Mouse (Mus musculus) fibroblast of lung, adult 2 months (primary cell): ENCODE measurements around the gene Emg1.
A peak's percentile ranks its signal among the peaks of the same experiment; 100 is the strongest.

Experiments
- DNase-seq: peaks from one replicate; pipeline ENCODE4 v3.0.0-alpha.2; 2011; ENCODE audit warnings: low read depth

Emg1 gene

GRCm38 (mm10) chr6:124740888-124741761 lies 29.1 kb upstream of the Emg1 start, which contains the start of gene Grcc10:
Gene Grcc10 (minus strand): TSS chr6:124741374.
- DNase-seq = peak; percentile 82

- DNase-seq = no peak
Observed at GRCm38 (mm10) chr6:124740211-124740887, 28.4 kb upstream of the Emg1 start.

- DNase-seq = no peak
Observed at GRCm38 (mm10) chr6:124739231-124739796, 27.3 kb upstream of the Emg1 start.

- DNase-seq = no peak
Observed at GRCm38 (mm10) chr6:124738511-124739023, 26.6 kb upstream of the Emg1 start, which contains the start of gene Ptpn6. Gene Ptpn6 (minus strand): TSS chr6:124738714.

- DNase-seq = no peak
Observed at GRCm38 (mm10) chr6:124737040-124737439, 25.1 kb upstream of the Emg1 start.

- DNase-seq = no peak
Observed at GRCm38 (mm10) chr6:124734417-124734816, 22.4 kb upstream of the Emg1 start.

GRCm38 (mm10) chr6:124732476-124733370 lies 20.7 kb upstream of the Emg1 start:
- DNase-seq = no peak

- no peak for DNase-seq
Observed at GRCm38 (mm10) chr6:124731038-124731437, 19.1 kb upstream of the Emg1 start.

GRCm38 (mm10) chr6:124729850-124730705 lies 18.1 kb upstream of the Emg1 start:
- DNase-seq = no peak

GRCm38 (mm10) chr6:124728621-124729020 lies 16.6 kb upstream of the Emg1 start:
- no peak for DNase-seq

- DNase-seq = no peak
Observed at GRCm38 (mm10) chr6:124724472-124724871, 12.5 kb upstream of the Emg1 start.

GRCm38 (mm10) chr6:124723541-124723940 lies 11.6 kb upstream of the Emg1 start:
- DNase-seq = no peak

- DNase-seq = no peak
Observed at GRCm38 (mm10) chr6:124722876-124723473, 11.0 kb upstream of the Emg1 start.

GRCm38 (mm10) chr6:124720904-124721303 lies 8.9 kb upstream of the Emg1 start:
- no peak for DNase-seq

GRCm38 (mm10) chr6:124719354-124719978 lies 7.5 kb upstream of the Emg1 start:
- no peak for DNase-seq

GRCm38 (mm10) chr6:124718703-124719102 lies 6.7 kb upstream of the Emg1 start:
- DNase-seq = no peak

- DNase-seq = no peak
Observed at GRCm38 (mm10) chr6:124717968-124718367, 6.0 kb upstream of the Emg1 start.

- DNase-seq = no peak
Observed at GRCm38 (mm10) chr6:124716864-124717490, 5.0 kb upstream of the Emg1 start.

- no peak for DNase-seq
Observed at GRCm38 (mm10) chr6:124712918-124713317, 940 bp upstream of the Emg1 start.
